Mouse (Mus musculus): ENCODE measurements around the gene Apoc3. TPM values are rescaled to one million over a fixed set of nuclear protein-coding genes. Genes with fewer than 3 reads are reported as not detected.
A peak's percentile ranks its signal among the peaks of the same experiment; 100 is the strongest.

The Apoc3 gene
- 0.38 and 0.90 TPM in 2 replicates for polyA plus RNA-seq (2012; rRNA removed)

- DNase-seq (ENCODE audit: extremely low spot score in 1 of 2, low spot score in 1 of 2) = no peak
Observed at GRCm38 (mm10) chr9:46235596-46235648, at the start of gene Apoc3. Gene Apoc3 (minus strand): TSS chr9:46235636.

DNA sequence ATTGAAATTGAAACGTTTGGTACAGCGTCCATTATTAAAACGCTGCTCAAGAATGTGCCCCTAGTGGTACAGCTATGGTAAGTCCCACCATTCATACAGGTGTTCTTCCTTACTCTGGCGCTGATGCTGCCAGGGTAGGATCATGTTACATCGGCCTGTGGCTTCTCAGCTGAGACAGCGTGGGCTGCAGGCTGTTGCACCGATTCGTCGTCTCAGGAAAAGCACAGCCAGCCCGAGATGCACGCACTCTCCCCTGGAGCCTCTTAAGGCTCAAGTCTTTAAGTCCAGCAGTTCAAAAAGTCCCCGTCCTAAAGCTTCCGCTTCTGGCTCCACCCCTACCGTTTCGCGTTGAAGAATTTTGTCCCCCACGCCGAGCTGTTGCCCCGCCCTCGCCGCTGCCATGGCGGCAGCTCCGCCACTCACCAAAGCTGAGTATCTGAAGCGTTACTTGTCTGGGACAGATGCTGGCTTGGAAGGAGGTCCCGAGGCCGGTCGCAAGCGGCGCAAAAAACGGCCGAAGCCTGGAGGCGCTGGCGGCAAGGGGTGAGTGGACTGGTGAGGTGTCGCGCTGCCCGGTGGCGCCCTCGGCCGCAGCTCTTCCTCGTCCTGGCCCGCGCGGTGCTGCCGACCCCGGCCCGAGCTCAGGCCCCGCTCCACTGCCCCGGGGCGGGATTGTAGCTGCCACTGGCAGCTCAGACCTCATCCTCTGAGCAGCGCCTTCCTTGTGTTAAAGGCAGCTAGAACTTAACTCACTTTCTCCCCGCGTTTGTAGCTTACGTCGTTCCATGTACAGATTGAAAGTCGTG is 47.4 kb upstream of the Apoc3 start, which contains the start of gene Bud13:
TSS of gene Bud13 (plus strand) at position 378 of the 806 bp plus-strand sequence.
- DNase-seq (ENCODE audit: extremely low spot score in 1 of 2, low spot score in 1 of 2) = peak; percentile 69 to 95

- DNase-seq (ENCODE audit: extremely low spot score in 1 of 2, low spot score in 1 of 2) = no peak
Observed at GRCm38 (mm10) chr9:46274494-46274893, 39.1 kb upstream of the Apoc3 start.

DNA sequence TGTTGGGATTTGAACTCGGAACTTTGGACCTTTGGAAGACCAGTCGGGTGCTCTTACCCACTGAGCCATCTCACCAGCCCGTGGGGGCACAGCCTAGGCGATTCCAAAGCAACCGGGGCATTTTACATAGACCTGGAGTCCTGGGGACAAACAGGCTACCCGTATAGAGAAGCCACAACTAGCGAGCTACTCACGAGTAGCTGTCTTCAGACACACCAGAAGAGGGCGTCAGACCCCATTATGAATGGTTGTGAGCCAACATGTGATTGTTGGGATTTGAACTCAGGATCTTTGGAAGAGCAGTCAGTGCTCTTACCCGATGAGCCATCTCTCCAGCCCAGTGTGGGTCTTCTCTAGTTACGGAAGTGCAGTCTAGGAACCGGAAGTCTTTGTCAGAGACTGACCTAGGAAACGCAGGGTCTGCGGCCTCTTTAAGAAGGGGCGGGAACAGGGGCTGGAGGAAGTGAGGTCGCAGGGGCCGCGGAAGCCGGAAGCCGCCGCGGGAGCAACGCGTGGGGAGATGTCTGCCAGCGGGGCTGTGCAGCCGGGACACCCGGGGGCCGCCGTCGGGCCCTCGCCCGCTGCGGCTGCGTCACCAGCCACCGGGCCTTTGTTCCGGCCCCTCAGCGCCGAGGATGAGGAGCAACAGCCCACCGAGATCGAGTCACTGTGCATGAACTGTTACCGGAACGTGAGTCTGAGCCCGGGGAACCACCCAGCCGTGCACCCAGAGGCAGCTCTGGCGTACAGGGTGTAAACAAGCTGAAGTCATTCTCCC is 37.4 kb upstream of the Apoc3 start, which contains the start of gene Zpr1:
TSS of gene Zpr1 (plus strand) at position 388 of the 778 bp plus-strand sequence.
- peak; percentile 85 to 91 for DNase-seq (ENCODE audit: extremely low spot score in 1 of 2, low spot score in 1 of 2)

DNA sequence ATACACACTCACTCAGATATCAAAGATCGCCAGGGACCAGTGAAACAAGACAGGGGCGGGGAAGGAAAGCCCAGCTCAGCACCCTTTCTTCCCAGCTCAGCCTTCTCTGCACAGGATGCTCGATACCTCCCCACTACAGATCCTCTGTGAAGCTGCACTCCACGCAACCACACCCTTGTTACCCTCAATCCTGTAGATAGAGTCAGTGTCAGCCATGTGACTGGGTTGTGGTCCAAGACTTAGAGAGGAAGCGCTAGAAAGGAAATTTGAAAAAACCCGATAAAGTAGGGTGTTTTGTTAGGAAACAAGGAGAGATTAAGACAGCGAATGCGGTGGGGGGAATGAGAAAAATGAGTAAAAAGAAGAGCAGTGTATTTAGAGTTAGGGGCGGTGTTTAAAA is 36.6 kb upstream of the Apoc3 start:
- DNase-seq (ENCODE audit: extremely low spot score in 1 of 2, low spot score in 1 of 2) = no peak

GRCm38 (mm10) chr9:46270782-46271181 is 35.3 kb upstream of the Apoc3 start:
- DNase-seq (ENCODE audit: extremely low spot score in 1 of 2, low spot score in 1 of 2) = no peak

GRCm38 (mm10) chr9:46269125-46269524 is 33.7 kb upstream of the Apoc3 start:
- DNase-seq (ENCODE audit: extremely low spot score in 1 of 2, low spot score in 1 of 2) = no peak

- no peak for DNase-seq (ENCODE audit: extremely low spot score in 1 of 2, low spot score in 1 of 2)
Observed at GRCm38 (mm10) chr9:46268343-46268873, 33.0 kb upstream of the Apoc3 start, which contains the start of gene Apoa5. Gene Apoa5 (plus strand): TSS chr9:46268633.

GRCm38 (mm10) chr9:46261131-46261530 is 25.7 kb upstream of the Apoc3 start:
- DNase-seq (ENCODE audit: extremely low spot score in 1 of 2, low spot score in 1 of 2) = no peak

DNA sequence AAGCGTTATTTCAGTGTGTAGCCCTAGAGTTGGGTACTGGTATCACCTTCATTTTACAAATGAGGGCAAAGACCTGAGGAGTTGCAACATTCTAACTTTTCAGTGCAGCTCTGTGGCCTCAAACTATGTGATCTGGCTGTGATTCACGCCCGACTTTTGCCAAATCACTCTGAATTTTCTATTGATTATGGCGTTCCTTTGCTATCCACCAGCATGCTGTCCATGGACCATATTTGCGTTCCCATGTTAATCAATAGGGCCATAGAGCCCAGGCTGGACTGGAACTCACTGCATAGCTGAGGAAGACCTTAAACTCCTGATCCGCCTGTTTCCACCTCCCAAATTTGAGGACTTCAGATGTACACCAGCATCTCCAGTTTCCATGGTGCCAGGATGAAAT is 23.7 kb upstream of the Apoc3 start:
- no peak for DNase-seq (ENCODE audit: extremely low spot score in 1 of 2, low spot score in 1 of 2)

- DNase-seq (ENCODE audit: extremely low spot score in 1 of 2, low spot score in 1 of 2) = no peak
Observed at GRCm38 (mm10) chr9:46257546-46257945, 22.1 kb upstream of the Apoc3 start.

DNA sequence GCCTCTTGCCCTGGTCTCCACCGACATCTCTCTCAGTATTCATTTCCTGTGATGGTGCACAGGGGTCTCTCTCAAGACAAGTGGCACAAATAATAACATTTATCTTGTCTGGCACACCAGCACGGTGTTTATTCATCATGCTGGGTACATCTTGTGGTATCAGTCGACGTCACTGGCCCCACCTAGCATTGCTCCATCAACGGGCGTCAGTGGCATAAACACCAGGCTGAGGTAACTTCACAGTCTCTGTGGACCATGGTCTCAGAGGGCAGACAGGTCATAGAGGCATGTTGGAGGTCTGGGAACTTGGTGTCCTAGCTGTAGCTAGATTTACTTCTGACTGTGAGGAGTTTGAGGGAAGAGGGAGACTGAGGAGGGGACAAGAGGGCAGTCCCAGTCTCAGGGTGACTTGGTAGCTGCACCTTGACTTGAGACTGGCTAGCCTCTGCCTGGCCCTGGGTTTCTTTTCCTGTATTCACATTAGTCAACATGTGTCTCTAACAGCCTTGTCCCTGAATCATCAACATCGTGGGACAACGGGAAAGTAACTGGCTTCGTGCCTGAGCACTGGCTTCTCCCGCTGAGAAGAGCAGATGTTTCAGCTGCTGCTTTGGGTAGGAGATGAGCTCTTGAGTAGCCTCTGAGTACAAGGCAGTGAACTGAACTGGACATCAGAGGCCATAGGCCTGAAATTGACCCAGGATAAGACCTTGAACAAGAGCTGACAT is 21.4 kb upstream of the Apoc3 start:
- DNase-seq (ENCODE audit: extremely low spot score in 1 of 2, low spot score in 1 of 2) = no peak

DNA sequence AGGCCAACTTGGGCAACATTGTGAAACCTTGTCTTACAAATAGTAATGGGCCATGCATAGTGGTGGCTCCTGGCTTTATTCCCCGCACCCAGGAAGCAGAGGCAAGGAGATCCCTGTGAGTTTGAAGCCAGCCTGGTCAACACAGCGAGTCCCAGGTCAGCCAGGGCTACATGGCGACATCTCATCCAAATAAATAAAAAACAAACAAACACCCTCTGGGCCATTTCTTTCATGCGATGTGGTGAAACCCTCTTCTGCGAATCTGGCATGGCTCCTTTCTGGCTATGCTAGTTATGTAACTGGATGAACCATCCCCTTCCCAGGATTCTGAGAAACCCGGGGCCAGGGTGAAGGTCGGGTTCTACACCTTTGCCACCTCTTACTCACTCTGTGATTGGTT is 20.7 kb upstream of the Apoc3 start:
- DNase-seq (ENCODE audit: extremely low spot score in 1 of 2, low spot score in 1 of 2) = no peak

GRCm38 (mm10) chr9:46246752-46247324 is 11.4 kb upstream of the Apoc3 start:
- DNase-seq (ENCODE audit: extremely low spot score in 1 of 2, low spot score in 1 of 2) = peak in 1 of 2 experiments; percentile 87

DNA sequence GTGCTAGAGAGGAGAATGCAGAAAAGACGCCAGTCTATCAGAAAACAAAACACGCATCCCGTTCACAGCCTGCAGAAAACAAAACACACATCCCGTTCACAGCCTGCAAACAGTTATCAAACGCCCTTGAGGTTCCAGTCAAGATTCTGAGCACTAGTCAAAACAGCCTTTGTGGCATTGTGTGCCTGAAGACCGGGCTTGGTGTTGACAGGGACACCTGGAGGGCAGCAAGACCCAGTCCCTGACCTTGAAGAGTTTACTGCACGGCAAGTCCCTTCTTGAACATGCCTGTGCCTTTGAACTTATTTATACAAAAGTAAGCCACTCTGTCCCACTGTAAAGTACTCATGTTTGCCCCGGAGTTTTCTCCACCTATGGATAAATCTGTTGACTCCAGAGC is 8.1 kb upstream of the Apoc3 start:
- DNase-seq (ENCODE audit: extremely low spot score in 1 of 2, low spot score in 1 of 2) = no peak

DNA sequence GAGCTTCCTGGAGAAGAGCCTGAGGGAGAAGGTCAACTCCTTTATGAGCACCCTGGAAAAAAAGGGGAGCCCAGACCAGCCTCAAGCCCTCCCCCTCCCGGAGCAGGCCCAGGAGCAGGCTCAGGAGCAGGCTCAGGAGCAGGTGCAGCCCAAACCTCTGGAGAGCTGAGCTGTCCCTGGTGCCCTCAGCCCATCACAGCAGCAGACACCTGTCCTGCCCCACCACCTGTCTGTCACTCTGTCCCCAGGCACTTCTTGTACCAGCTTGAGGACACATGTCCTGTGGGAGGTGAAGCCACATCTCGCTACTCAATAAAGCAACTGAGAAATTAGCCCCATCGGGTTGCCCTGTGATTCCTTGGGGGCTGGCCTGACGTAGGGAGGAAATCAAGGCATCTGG is 7.7 kb upstream of the Apoc3 start:
- no peak for DNase-seq (ENCODE audit: extremely low spot score in 1 of 2, low spot score in 1 of 2)

GRCm38 (mm10) chr9:46241818-46242217 is 6.4 kb upstream of the Apoc3 start:
- no peak for DNase-seq (ENCODE audit: extremely low spot score in 1 of 2, low spot score in 1 of 2)

DNA sequence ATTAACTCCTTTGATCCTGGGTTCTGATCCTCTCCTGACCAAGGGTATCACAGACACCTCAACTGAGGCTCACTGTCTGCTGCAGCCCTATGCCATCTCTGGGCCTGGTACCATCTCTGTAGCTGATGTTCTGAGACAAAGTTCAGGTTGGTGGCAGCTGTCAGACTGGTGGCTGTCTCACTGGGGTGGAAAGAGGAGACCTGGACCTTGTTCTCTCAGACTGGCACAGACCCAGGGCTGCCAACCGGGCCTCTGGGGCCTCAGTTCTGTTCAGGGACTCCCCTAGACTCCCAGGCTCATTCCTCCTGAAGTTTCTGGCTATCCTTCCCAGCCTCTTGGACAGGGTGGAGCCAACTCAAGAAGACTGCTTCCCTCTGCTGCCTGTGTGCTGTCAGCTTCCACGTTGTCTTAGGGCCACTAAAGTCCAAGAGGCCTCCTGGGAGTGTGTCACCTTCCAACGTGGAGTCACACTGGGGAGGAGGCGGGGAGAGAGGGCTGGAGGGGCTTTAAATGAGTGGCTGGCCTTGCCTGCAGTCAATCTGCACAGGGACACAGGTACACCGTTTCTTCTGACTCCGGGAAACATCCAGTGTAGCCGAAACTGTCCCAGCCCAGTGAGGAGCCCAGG is 5.2 kb upstream of the Apoc3 start, which contains the start of gene Apoa4:
TSS of gene Apoa4 (plus strand) at position 171 of the 628 bp plus-strand sequence.
- no peak for DNase-seq (ENCODE audit: extremely low spot score in 1 of 2, low spot score in 1 of 2)

GRCm38 (mm10) chr9:46238850-46239249 is 3.4 kb upstream of the Apoc3 start:
- no peak for DNase-seq (ENCODE audit: extremely low spot score in 1 of 2, low spot score in 1 of 2)

DNA sequence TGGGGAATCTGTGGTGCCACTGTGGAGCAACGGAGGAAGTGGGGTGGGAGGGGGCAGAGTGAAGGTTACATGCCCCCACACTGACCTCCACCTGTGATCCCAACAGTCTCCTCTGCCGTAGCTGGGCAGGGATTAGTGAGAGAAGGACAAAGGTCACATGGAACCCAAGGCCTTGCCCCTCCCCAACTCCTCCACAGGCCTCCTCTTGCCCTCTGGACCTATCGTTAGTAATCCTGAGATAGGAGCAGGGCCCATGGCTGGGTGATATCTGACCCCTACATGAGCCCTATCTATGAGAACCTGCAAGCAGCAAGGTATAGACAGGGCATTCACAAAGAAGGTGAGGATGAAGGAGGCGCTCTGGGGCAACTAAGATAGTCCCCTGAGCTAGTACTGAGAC is 213 bp upstream of the Apoc3 start:
- DNase-seq (ENCODE audit: extremely low spot score in 1 of 2, low spot score in 1 of 2) = no peak
